Mouse (Mus musculus) E14TG2a.4 (cell line): ENCODE measurements around the gene Slc16a2.

Experiments
- CTCF ChIP-seq: conservative IDR thresholded peaks from 2 replicates; pipeline ENCODE4 v1.5.1; 2014; ENCODE audit warnings: low read length
- POU5F1 ChIP-seq: IDR thresholded peaks from 2 replicates; pipeline ENCODE4 v1.6.1; 2014; ENCODE audit warnings: low read length, borderline replicate concordance

- no peak for TF ChIP-seq CTCF
- TF ChIP-seq POU5F1: no peak
Measured at GRCm38 (mm10) chrX:103796961-103797360, 24.8 kb downstream of the Slc16a2 start.
